Mouse (Mus musculus) CH12.LX (cell line): ENCODE results near the gene Tspan5. TPM values are rescaled to one million over a fixed set of nuclear protein-coding genes. Genes with fewer than 3 reads are reported as not detected.

Experiments
- DNase-seq: peaks from one replicate; pipeline ENCODE4 v3.0.0-alpha.2; 2013; ENCODE audit errors: extremely low read depth
- H3K27ac ChIP-seq: 2 replicates; pipeline ENCODE4 v1.5.1; 2012; ENCODE audit warnings: low read depth, mild to moderate bottlenecking, control low read depth, moderate library complexity; ENCODE audit not compliant: insufficient read depth
- H3K27me3 ChIP-seq: replicated peaks from 2 replicates; pipeline ENCODE3; 2012; ENCODE audit warnings: inconsistent platforms
- H3K36me3 ChIP-seq, 2 experiments: replicated peaks in 1 of 2; 2 replicates each; pipeline versions ENCODE3 to v1.6.1; 2012; ENCODE audit warnings: inconsistent platforms in 1 of 2, low read length in 1 of 2, mild to moderate bottlenecking in 1 of 2, mixed read lengths in 1 of 2, moderate library complexity in 1 of 2; ENCODE audit not compliant: control insufficient read depth in 1 of 2, insufficient read depth in 1 of 2
- H3K4me1 ChIP-seq, 2 experiments: 2 replicates each; pipeline ENCODE4 v1.6.1; 2012; ENCODE audit warnings: inconsistent platforms in 1 of 2, moderate library complexity in 1 of 2; ENCODE audit not compliant: insufficient read depth in 2 of 2, control insufficient read depth in 1 of 2
- H3K4me2 ChIP-seq: 2 replicates; pipeline ENCODE4 v1.6.1; 2012; ENCODE audit warnings: low read depth, mild to moderate bottlenecking, control low read depth; ENCODE audit not compliant: poor library complexity, insufficient read depth, severe bottlenecking
- H3K4me3 ChIP-seq, 3 experiments: fragments of 150-350 bp in 1 of 3; sonication (generic) in 1 of 3; replicated peaks in 1 of 3; 2 replicates each; pipeline versions ENCODE3 to v1.5.1; 2011 to 2012; ENCODE audit warnings: low read depth in 2 of 3, low read length in 2 of 3, mild to moderate bottlenecking in 2 of 3, moderate library complexity in 2 of 3, control low read depth in 1 of 3, improper control_type of control experiment in 1 of 3, inconsistent platforms in 1 of 3, mixed read lengths in 1 of 3; ENCODE audit not compliant: poor library complexity in 1 of 3
- H3K79me2 ChIP-seq: replicated peaks from 2 replicates; pipeline ENCODE4 v1.6.1; 2012; ENCODE audit warnings: mild to moderate bottlenecking, moderate library complexity; ENCODE audit not compliant: control insufficient read depth, poor library complexity, insufficient read depth, severe bottlenecking; ENCODE audit errors: extremely low read depth
- H3K9ac ChIP-seq: 2 replicates; pipeline ENCODE4 v1.6.1; 2012; ENCODE audit warnings: low read depth, mild to moderate bottlenecking, control low read depth, moderate library complexity; ENCODE audit not compliant: insufficient read depth
- H3K9me3 ChIP-seq: replicated peaks from 2 replicates; pipeline ENCODE3; 2012; ENCODE audit warnings: low read length, inconsistent platforms, mixed read lengths
- BHLHE40 ChIP-seq: IDR thresholded peaks from 2 replicates; pipeline ENCODE4 v1.6.1; 2011; ENCODE audit warnings: mild to moderate bottlenecking, low read depth, low read length, improper control_type of control experiment
- CHD2 ChIP-seq: IDR thresholded peaks from 2 replicates; pipeline ENCODE4 v1.6.1; 2011; ENCODE audit warnings: low read length, improper control_type of control experiment
- CTCF ChIP-seq, 2 experiments: IDR thresholded peaks in 1 of 2; conservative IDR thresholded peaks in 1 of 2; 2 replicates each; pipeline ENCODE4 v1.5.1; 2011 to 2012; ENCODE audit warnings: low read depth in 2 of 2, low read length in 2 of 2, improper control_type of control experiment in 1 of 2, inconsistent platforms in 1 of 2, mild to moderate bottlenecking in 1 of 2, moderate library complexity in 1 of 2
- E2F4 ChIP-seq: IDR thresholded peaks from 2 replicates; pipeline ENCODE4 v1.6.1; 2011; ENCODE audit warnings: low read depth, low read length, improper control_type of control experiment; ENCODE audit not compliant: insufficient replicate concordance
- ELF1 ChIP-seq: IDR thresholded peaks from 2 replicates; pipeline ENCODE4 v1.6.1; 2014; ENCODE audit warnings: low read depth, mild to moderate bottlenecking, inconsistent platforms, low read length, improper control_type of control experiment
- EP300 ChIP-seq: IDR thresholded peaks from 2 replicates; pipeline ENCODE4 v1.6.1; 2011; ENCODE audit warnings: low read length, improper control_type of control experiment
- GABPA ChIP-seq: IDR thresholded peaks from 2 replicates; pipeline ENCODE4 v1.6.1; 2012; ENCODE audit warnings: low read depth, low read length, improper control_type of control experiment, inconsistent platforms; ENCODE audit not compliant: insufficient replicate concordance
- JUND ChIP-seq: conservative IDR thresholded peaks from 2 replicates; pipeline ENCODE4 v1.6.1; 2011; ENCODE audit warnings: low read depth, low read length, improper control_type of control experiment
- MAX ChIP-seq: IDR thresholded peaks from 2 replicates; pipeline ENCODE4 v1.6.1; 2011; ENCODE audit warnings: low read length, improper control_type of control experiment
- MAZ ChIP-seq: IDR thresholded peaks from 2 replicates; pipeline ENCODE4 v1.6.1; 2012; ENCODE audit warnings: low read depth, mild to moderate bottlenecking, inconsistent platforms, low read length, improper control_type of control experiment, moderate library complexity
- MEF2A ChIP-seq: IDR thresholded peaks from 2 replicates; pipeline ENCODE4 v1.6.1; 2014; ENCODE audit warnings: low read depth, mild to moderate bottlenecking, inconsistent platforms, low read length, improper control_type of control experiment, borderline replicate concordance
- MYC ChIP-seq: IDR thresholded peaks from 2 replicates; pipeline ENCODE4 v1.6.1; 2011; ENCODE audit warnings: low read depth, mild to moderate bottlenecking, improper control_type of control experiment, low read length
- NRF1 ChIP-seq: IDR thresholded peaks from 2 replicates; pipeline ENCODE4 v1.6.1; 2014; ENCODE audit warnings: low read depth, mild to moderate bottlenecking, inconsistent platforms, low read length, improper control_type of control experiment, moderate library complexity
- POLR2A ChIP-seq: IDR thresholded peaks from 2 replicates; pipeline ENCODE4 v1.6.1; 2011; ENCODE audit warnings: low read depth, mild to moderate bottlenecking, improper control_type of control experiment, low read length
- RCOR1 ChIP-seq: conservative IDR thresholded peaks from 2 replicates; pipeline ENCODE4 v1.6.1; 2012; ENCODE audit warnings: low read depth, mild to moderate bottlenecking, inconsistent platforms, low read length, improper control_type of control experiment
- SIN3A ChIP-seq: IDR thresholded peaks from 2 replicates; pipeline ENCODE4 v1.6.1; 2012; ENCODE audit warnings: low read length, improper control_type of control experiment, inconsistent platforms
- TBP ChIP-seq: conservative IDR thresholded peaks from 2 replicates; pipeline ENCODE4 v1.6.1; 2011; ENCODE audit warnings: low read depth, low read length, improper control_type of control experiment
- TCF12 ChIP-seq: IDR thresholded peaks from 2 replicates; pipeline ENCODE4 v1.6.1; 2014; ENCODE audit warnings: low read depth, mild to moderate bottlenecking, inconsistent platforms, low read length, improper control_type of control experiment
- UBTF ChIP-seq: IDR thresholded peaks from 2 replicates; pipeline ENCODE4 v1.6.1; 2012; ENCODE audit warnings: low read depth, mild to moderate bottlenecking, inconsistent platforms, low read length, improper control_type of control experiment, moderate library complexity
- USF1 ChIP-seq: IDR thresholded peaks from 2 replicates; pipeline ENCODE4 v1.6.1; 2014; ENCODE audit warnings: low read depth, mild to moderate bottlenecking, inconsistent platforms, low read length, improper control_type of control experiment
- USF2 ChIP-seq: conservative IDR thresholded peaks from 2 replicates; pipeline ENCODE4 v1.6.1; 2011; ENCODE audit warnings: low read depth, low read length, improper control_type of control experiment
- ZKSCAN1 ChIP-seq: IDR thresholded peaks from 2 replicates; pipeline ENCODE4 v1.6.1; 2012; ENCODE audit warnings: low read depth, inconsistent platforms, low read length, improper control_type of control experiment, borderline replicate concordance
- ZMIZ1 ChIP-seq: IDR thresholded peaks from 2 replicates; pipeline ENCODE4 v1.6.1; 2012; ENCODE audit warnings: low read depth, mild to moderate bottlenecking, inconsistent platforms, low read length, improper control_type of control experiment
- ZNF384 ChIP-seq: IDR thresholded peaks from 2 replicates; pipeline ENCODE4 v1.6.1; 2012; ENCODE audit warnings: low read depth, low read length, improper control_type of control experiment, inconsistent platforms
- dilution Hi-C: fragments of 300-500 bp; cut with MboI; formaldehyde crosslinking; loops from 2 replicates; pipeline ENCODE4 v1.14.3; 2020; ENCODE audit warnings: low sequenced_read_pairs; ENCODE audit not compliant: extremely low pct_unique_long_range_greater_than_20kb, extremely low pct_ligation_motif_present
- in situ Hi-C: fragments of 300-500 bp; cut with MboI; formaldehyde crosslinking; loops from 3 replicates; pipeline ENCODE4 v1.14.3; 2019; ENCODE audit warnings: low sequenced_read_pairs, low pct_ligation_motif_present, low pct_unique_long_range_greater_than_20kb, mixed read lengths
- polyA plus RNA-seq: library from polyadenylated mRNA; unstranded; fragments of >175 nt; gene quantifications from 2 replicates; pipeline ENCODE4 v1.2.1, GENCODE M21; 2012; ENCODE audit warnings: low read depth; ENCODE audit not compliant: insufficient read length
- total RNA-seq, 2 experiments: library from RNA; depleted of rRNA; stranded (reverse); fragments of 300-350 nt in 1 of 2; fragments of >200 nt in 1 of 2; gene quantifications; 2 replicates each; pipeline ENCODE4 v1.2.3; 2012 to 2014

Gene Tspan5
- total and polyA plus RNA-seq, 3 experiments = 17.2 to 43.1 (median 25.9) TPM

GRCm38 (mm10) chr3:138754328-138754727, 12.3 kb downstream of the Tspan5 start:
- no peak overlapping the region for H3K27ac ChIP-seq
- H3K4me1 ChIP-seq = peaks cover 7 to 21% of the 10 kb centered on the region in 2 experiments; a peak in 3 of 4 replicates
- TF ChIP-seq TCF12 (no peak), CTCF (conservative IDR thresholded peaks at IDR 0.05 in 1 of 2, IDR thresholded peaks at IDR 0.05 in 1 of 2; ENCODE audit: low read depth in 2 of 2, low read length in 2 of 2) (no peak), RCOR1 (no peak), ZKSCAN1 (no peak), ZNF384 (no peak), POLR2A (no peak), MEF2A (no peak), BHLHE40 (no peak)
- DNase-seq = no peak
- no peaks in the 10 kb centered on the region for H3K9me3 ChIP-seq
- in situ Hi-C loops = no loop called here
- no peak overlapping the region for H3K4me2 ChIP-seq
- H3K27me3 ChIP-seq = no peaks in the 10 kb centered on the region
- no peak overlapping the region for H3K4me3 ChIP-seq
- dilution Hi-C loops = no loop called here
- no peak overlapping the region for H3K9ac ChIP-seq
- H3K36me3 ChIP-seq = peaks cover 0 to 27% of the 10 kb centered on the region in 2 experiments
- no peaks in the 10 kb centered on the region for H3K79me2 ChIP-seq

DNA sequence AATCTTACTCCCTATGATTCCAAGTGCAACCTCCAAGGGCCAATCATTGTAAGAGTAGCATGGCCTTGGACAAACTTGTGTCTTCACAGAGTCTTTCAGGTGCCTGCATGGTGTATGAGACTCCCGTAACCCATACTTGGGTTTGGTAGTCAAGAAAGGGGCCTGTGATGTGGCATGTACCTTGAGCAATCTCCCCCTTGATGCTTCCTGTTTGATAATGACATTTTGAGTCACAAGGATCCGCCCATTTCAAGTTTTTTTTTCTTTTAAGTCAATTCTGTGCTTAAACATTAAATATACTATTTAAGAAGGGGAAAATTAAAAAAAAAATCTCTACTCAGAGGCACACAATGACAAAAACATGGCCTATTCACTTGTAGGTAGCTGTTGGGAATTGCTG, 15.3 kb downstream of the Tspan5 start:
- dilution Hi-C loops = no loop called here
- DNase-seq = no peak

GRCm38 (mm10) chr3:138759968-138760684, 18.1 kb downstream of the Tspan5 start:
- Histone ChIP-seq H3K36me3 (peaks cover 0 to 44% of the 10 kb centered on the region in 2 experiments), H3K4me3 (no peak overlapping the region), H3K9ac (no peak overlapping the region), H3K9me3 (no peaks in the 10 kb centered on the region), H3K27ac (no peak overlapping the region), H3K79me2 (no peaks in the 10 kb centered on the region), H3K4me1 (peaks cover 0 to 4% of the 10 kb centered on the region in 2 experiments; a peak in 1 of 4 replicates), H3K27me3 (no peaks in the 10 kb centered on the region), H3K4me2 (no peak overlapping the region)
- dilution Hi-C loops = no loop called here
- DNase-seq = no peak
- in situ Hi-C loops = no loop called here
- TF ChIP-seq TCF12 = no peak
- no peak for TF ChIP-seq E2F4
- no peak for TF ChIP-seq USF1
- no peak for TF ChIP-seq ELF1
- TF ChIP-seq ZMIZ1 = no peak
- TF ChIP-seq ZNF384 = no peak
- no peak for TF ChIP-seq ZKSCAN1
- no peak for TF ChIP-seq MYC
- no peak for TF ChIP-seq BHLHE40
- TF ChIP-seq EP300 = no peak
- TF ChIP-seq USF2 = no peak
- no peak for TF ChIP-seq GABPA
- no peak for TF ChIP-seq SIN3A
- TF ChIP-seq CHD2 = no peak
- TF ChIP-seq MAX = no peak
- TF ChIP-seq RCOR1 = no peak
- no peak for TF ChIP-seq JUND
- no peak for TF ChIP-seq MAZ

More for the DNA sequence above, 15.3 kb downstream of the Tspan5 start:
- no peaks in the 10 kb centered on the region for H3K9me3 ChIP-seq
- H3K27me3 ChIP-seq = no peaks in the 10 kb centered on the region
- H3K27ac ChIP-seq = no peak overlapping the region
- no peaks in the 10 kb centered on the region for H3K79me2 ChIP-seq
- H3K4me2 ChIP-seq = no peak overlapping the region
- no peak overlapping the region for H3K9ac ChIP-seq
- TF ChIP-seq SIN3A = no peak
- TF ChIP-seq TBP = no peak
- TF ChIP-seq EP300 = no peak
- TF ChIP-seq UBTF = no peak
- no peak for TF ChIP-seq RCOR1
- no peak for TF ChIP-seq TCF12
- TF ChIP-seq ELF1 = no peak
- no peak for TF ChIP-seq JUND
- TF ChIP-seq BHLHE40 = no peak
- no peak for TF ChIP-seq USF2
- TF ChIP-seq ZNF384 = no peak
- TF ChIP-seq NRF1 = no peak
- no peak for TF ChIP-seq E2F4
- peaks cover 0 to 4% of the 10 kb centered on the region in 2 experiments; a peak in 1 of 4 replicates for H3K4me1 ChIP-seq
- no peak overlapping the region for H3K4me3 ChIP-seq
- in situ Hi-C loops = no loop called here
- peaks cover 0 to 35% of the 10 kb centered on the region in 2 experiments for H3K36me3 ChIP-seq
